Mouse (Mus musculus) bone marrow macrophage, adult 2 months (primary cell): ENCODE results near the gene Hist1h2bb.

Source experiments
- CTCF ChIP-seq: IDR thresholded peaks from 2 replicates; pipeline ENCODE4 v1.5.1; 2012; ENCODE audit warnings: low read depth, mild to moderate bottlenecking, low read length, moderate library complexity
- POLR2A ChIP-seq: IDR thresholded peaks from 2 replicates; pipeline ENCODE4 v1.6.1; 2012; ENCODE audit warnings: mild to moderate bottlenecking, low read depth, low read length, borderline replicate concordance

DNA sequence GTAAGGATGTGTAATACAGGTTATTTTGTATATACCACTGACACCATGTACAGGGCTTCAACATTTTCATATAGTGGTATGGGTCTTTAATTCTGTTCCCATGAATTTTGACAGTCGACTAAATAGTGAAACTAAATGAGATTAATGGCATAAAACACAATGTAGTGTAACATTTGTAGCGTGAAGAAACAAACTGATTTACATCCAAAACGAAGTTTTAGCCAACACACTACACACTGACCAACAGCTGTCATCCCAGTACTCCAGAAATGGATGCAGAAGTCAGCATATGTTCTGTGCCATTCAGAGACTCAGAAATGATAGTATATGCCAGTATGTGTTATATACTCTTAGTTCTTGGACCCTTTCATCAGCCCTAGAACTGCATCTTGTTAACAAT, 11.4 kb downstream of the Hist1h2bb start:
- no peak for TF ChIP-seq CTCF
- no peak for TF ChIP-seq POLR2A
